Mouse (Mus musculus): Measurements from ENCODE around the gene Casp7. TPM values are rescaled to one million over a fixed set of nuclear protein-coding genes. Genes with fewer than 3 reads are reported as not detected.

Casp7 gene
- polyA plus RNA-seq, 1 experiment from 2014 or later, result 21.5 TPM

Other genes with a start within 250 kb of the Casp7 start
- gene Habp2, start 110.0 kb upstream of the Casp7 start, polyA plus RNA-seq (2014; fragmentation: Nextera tagmentation; extraction: Ambion mirVana), result 0.26 and 0.54 TPM in 2 replicates
- gene Nrap, start 7.1 kb upstream of the Casp7 start, polyA plus RNA-seq (2014; fragmentation: Nextera tagmentation; extraction: Ambion mirVana), result 6.3 and 9.6 TPM in 2 replicates
- 0.81 and 0.86 TPM in 2 replicates for gene Plekhs1, start 64.5 kb downstream of the Casp7 start, polyA plus RNA-seq (2014; fragmentation: Nextera tagmentation; extraction: Ambion mirVana)
- 12.8 and 16.6 TPM in 2 replicates for gene Dclre1a, start 151.1 kb downstream of the Casp7 start, polyA plus RNA-seq (2014; fragmentation: Nextera tagmentation; extraction: Ambion mirVana)
- gene Nhlrc2, start 151.1 kb downstream of the Casp7 start, polyA plus RNA-seq (2014; fragmentation: Nextera tagmentation; extraction: Ambion mirVana), result 13.1 and 13.9 TPM in 2 replicates

Data from embryonic facial prominence, embryonic 14.5 days (tissue).